Mouse (Mus musculus): ENCODE data around the gene Prmt8. TPM values are rescaled to one million over a fixed set of nuclear protein-coding genes. Genes with fewer than 3 reads are reported as not detected.

Prmt8 gene
- polyA plus RNA-seq, 1 experiment from 2014 or later: 0.10 TPM

- Histone ChIP-seq H3K9ac (no peak overlapping the region), H3K4me3 (replicated peaks) (no peak overlapping the region), H3K27me3 (no peaks in the 10 kb centered on the region), H3K27ac (no peak overlapping the region), H3K4me1 (no peaks in the 10 kb centered on the region), H3K4me2 (no peak overlapping the region), H3K36me3 (no peaks in the 10 kb centered on the region), H3K9me3 (replicated peaks) (no peaks in the 10 kb centered on the region)
- ATAC-seq (replicated peaks; ENCODE audit: low FRiP score): no peak
- 91% methylated on average over 11 of the region's 11 CpGs for WGBS
Observed at GRCm38 (mm10) chr6:127657152-127657551, 112.1 kb downstream of the Prmt8 start.

DNA sequence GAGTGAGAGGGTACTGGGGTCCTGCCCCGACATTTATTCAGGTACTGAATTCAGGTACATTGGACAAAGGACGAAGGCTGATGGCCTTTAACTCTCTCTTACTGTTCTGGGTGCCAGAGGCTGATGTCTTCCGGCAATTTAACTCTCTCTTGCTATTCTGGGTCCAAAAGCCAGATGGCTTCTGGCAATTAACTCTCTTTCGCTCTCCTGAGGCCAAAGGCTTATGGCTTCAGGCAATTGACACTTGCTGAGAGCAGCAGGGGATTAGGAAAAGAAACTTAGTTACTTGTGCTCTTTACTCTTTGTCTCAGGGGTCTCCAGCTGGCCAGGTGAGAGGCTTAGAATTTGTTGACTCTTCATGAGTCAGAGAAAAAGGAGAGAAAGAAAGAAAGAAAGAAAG, 113.3 kb downstream of the Prmt8 start:
- ATAC-seq (replicated peaks; ENCODE audit: low FRiP score): no peak
- no peaks in the 10 kb centered on the region for H3K36me3 ChIP-seq
- no peak overlapping the region for H3K4me3 ChIP-seq (replicated peaks)
- no peaks in the 10 kb centered on the region for H3K27me3 ChIP-seq
- H3K9ac ChIP-seq: no peak overlapping the region
- H3K9me3 ChIP-seq (replicated peaks): no peaks in the 10 kb centered on the region
- H3K4me2 ChIP-seq: no peak overlapping the region
- H3K27ac ChIP-seq: no peak overlapping the region
- 31% methylated on average over 4 of the region's 4 CpGs for WGBS
- H3K4me1 ChIP-seq: no peaks in the 10 kb centered on the region

DNA sequence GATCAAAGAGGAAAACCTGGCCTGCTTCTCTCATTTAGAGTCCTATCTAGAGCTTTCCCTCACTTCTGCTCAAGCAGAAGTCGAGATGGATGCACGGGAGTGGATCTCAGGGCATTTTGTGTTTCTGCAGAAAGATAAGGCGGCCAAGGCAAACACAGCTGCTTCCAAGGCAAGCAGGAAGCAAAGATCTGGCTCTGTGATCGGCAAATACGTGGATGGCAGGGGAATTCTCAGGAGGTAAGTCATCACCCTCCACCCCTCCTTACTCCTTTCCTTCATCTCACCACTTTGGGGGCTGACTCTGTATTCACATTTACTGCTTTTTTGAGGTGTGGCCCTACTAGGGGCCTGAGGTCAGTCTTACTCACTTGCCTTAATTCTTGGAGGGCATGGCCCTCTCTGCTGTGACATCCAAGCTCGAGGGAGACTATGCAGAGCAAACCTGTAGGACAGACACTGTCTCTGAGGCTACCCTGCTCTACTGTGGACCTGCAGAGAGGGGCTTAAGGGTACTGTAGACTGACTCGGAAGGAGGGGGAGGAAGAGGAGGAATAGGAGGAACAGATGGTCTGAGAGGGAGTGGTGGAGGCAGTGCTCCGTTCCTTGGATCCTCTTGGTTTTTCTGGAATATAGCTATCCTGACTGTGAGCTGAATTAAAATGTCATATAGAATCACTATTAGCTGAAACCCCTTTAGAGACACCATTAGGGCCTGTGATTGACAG, 128.0 kb downstream of the Prmt8 start:
- H3K27me3 ChIP-seq: no peaks in the 10 kb centered on the region
- ATAC-seq (replicated peaks; ENCODE audit: low FRiP score): no peak
- no peak overlapping the region for H3K4me3 ChIP-seq (replicated peaks)
- H3K4me1 ChIP-seq: 0 out of 2 replicates have a peak, but pooled peaks cover 7% of the 10 kb centered on the region
- no peaks in the 10 kb centered on the region for H3K9me3 ChIP-seq (replicated peaks)
- no peaks in the 10 kb centered on the region for H3K36me3 ChIP-seq
- no peak overlapping the region for H3K9ac ChIP-seq
- 53% methylated on average over 8 of the region's 8 CpGs for WGBS
- H3K4me2 ChIP-seq: no peak overlapping the region
- no peak overlapping the region for H3K27ac ChIP-seq

Small RNA genes within 50 kb of the gene (microRNA-seq; reads per million reads assigned to microRNA genes)
- not detected for gene Mir7233

Other genes starting within 250 kb of the Prmt8 start
- gene Cracr2a, start 208.1 kb downstream of the Prmt8 start, polyA plus RNA-seq (2015; fragmentation: Nextera tagmentation; extraction: Ambion mirVana): 1.8 and 1.9 TPM in 2 replicates
- 7.5 and 7.6 TPM in 2 replicates for gene Tspan11, start 118.1 kb upstream of the Prmt8 start, polyA plus RNA-seq (2015; fragmentation: Nextera tagmentation; extraction: Ambion mirVana)